Mouse (Mus musculus) adrenal gland, postnatal 36 days (tissue): ENCODE measurements around the gene Sel1l. TPM values are rescaled to one million over a fixed set of nuclear protein-coding genes. Genes with fewer than 3 reads are reported as not detected.

Experiments used
- DNase-seq, 2 experiments: peaks; one replicate each; pipeline ENCODE4 v3.0.0; 2021; ENCODE audit warnings: mixed read lengths in 1 of 2
- long read RNA-seq, 2 experiments: library from polyadenylated mRNA; stranded (forward); transcript quantifications; one replicate each; pipeline ENCODE4 v2.0.0; 2021; ENCODE audit warnings: borderline sequencing depth in 2 of 2
- total RNA-seq, 2 experiments: library from RNA; stranded (reverse); gene quantifications; 2 replicates each; pipeline ENCODE4 v1.2.3; 2021

Gene Sel1l
- total RNA-seq = 100 to 1,000 TPM; 156 to 157 TPM
- long read RNA-seq, experiment 1, full-length matches to known transcripts = 24 of 45 reads
- long read RNA-seq, experiment 1, partial matches to known transcripts = 15 of 45 reads
- long read RNA-seq, experiment 1, other reads (novel, unspliced or antisense) = 6 of 45 reads
- long read RNA-seq, experiment 2, full-length matches to known transcripts = 16 of 23 reads
- long read RNA-seq, experiment 2, partial matches to known transcripts = 2 of 23 reads
- long read RNA-seq, experiment 2, other reads (novel, unspliced or antisense) = 5 of 23 reads

- peak; percentile 98 for DNase-seq
These were observed at the start of gene Sel1l for GRCm38 (mm10) chr12:91849045-91849467. Gene Sel1l, minus strand, starts transcription at chr12:91849157.

- DNase-seq = no peak
These were observed 43.9 kb upstream of the Sel1l start for GRCm38 (mm10) chr12:91892622-91893560.

GRCm38 (mm10) chr12:91880431-91880830 lies 31.5 kb upstream of the Sel1l start:
- DNase-seq = no peak

- peak; percentile 38 to 55 for DNase-seq
These were observed 29.9 kb upstream of the Sel1l start for GRCm38 (mm10) chr12:91878912-91879250.

- no peak for DNase-seq
These were observed 29.3 kb upstream of the Sel1l start for GRCm38 (mm10) chr12:91878056-91878911.

- DNase-seq = peak; percentile 53 to 57
These were observed 28.7 kb upstream of the Sel1l start for GRCm38 (mm10) chr12:91877646-91878045.

GRCm38 (mm10) chr12:91870671-91871070 lies 21.7 kb upstream of the Sel1l start:
- DNase-seq = no peak

GRCm38 (mm10) chr12:91869352-91869751 lies 20.4 kb upstream of the Sel1l start:
- DNase-seq = no peak

- DNase-seq = no peak
These were observed 5.4 kb upstream of the Sel1l start for GRCm38 (mm10) chr12:91854330-91854729.

- DNase-seq = peak in 1 of 2 experiments; percentile 11
These were observed 438 bp downstream of the Sel1l start for GRCm38 (mm10) chr12:91848394-91849044.

GRCm38 (mm10) chr12:91846038-91846437 lies 2.9 kb downstream of the Sel1l start:
- no peak for DNase-seq

GRCm38 (mm10) chr12:91845393-91845792 lies 3.6 kb downstream of the Sel1l start:
- no peak for DNase-seq

GRCm38 (mm10) chr12:91844542-91844941 lies 4.4 kb downstream of the Sel1l start:
- DNase-seq = no peak

- DNase-seq = peak in 1 of 2 experiments; percentile 33
These were observed 5.1 kb downstream of the Sel1l start for GRCm38 (mm10) chr12:91843888-91844287.

GRCm38 (mm10) chr12:91841714-91842113 lies 7.2 kb downstream of the Sel1l start:
- DNase-seq = peak; percentile 32 to 39

- peak in 1 of 2 experiments; percentile 10 for DNase-seq
These were observed 10.7 kb downstream of the Sel1l start for GRCm38 (mm10) chr12:91838261-91838660.

GRCm38 (mm10) chr12:91837401-91838065 lies 11.4 kb downstream of the Sel1l start:
- DNase-seq = peak; percentile 80 to 87

GRCm38 (mm10) chr12:91833939-91834333 lies 15.0 kb downstream of the Sel1l start:
- no peak for DNase-seq

GRCm38 (mm10) chr12:91833237-91833938 lies 15.6 kb downstream of the Sel1l start:
- no peak for DNase-seq

- no peak for DNase-seq
These were observed 17.5 kb downstream of the Sel1l start for GRCm38 (mm10) chr12:91831410-91831809.
